Mouse (Mus musculus) cerebellum, adult 2 months (tissue): Measurements from ENCODE around the gene Mak. TPM values are rescaled to one million over a fixed set of nuclear protein-coding genes. Genes with fewer than 3 reads are reported as not detected.

Source experiments
- DNase-seq, 2 experiments: peaks; one replicate each; pipeline ENCODE4 v3.0.0; 2021
- H3K27ac ChIP-seq: fragments of 200-500 bp; 2 replicates; pipeline ENCODE4 v1.5.1; 2012; ENCODE audit warnings: low read length, control low read depth, inconsistent platforms; ENCODE audit not compliant: insufficient read depth
- H3K27me3 ChIP-seq: fragments of 200-500 bp; 2 replicates; pipeline ENCODE4 v1.6.1; 2012; ENCODE audit warnings: inconsistent platforms, mild to moderate bottlenecking, low read length, moderate library complexity; ENCODE audit not compliant: control insufficient read depth, insufficient read depth
- H3K4me1 ChIP-seq: fragments of 200-500 bp; 2 replicates; pipeline ENCODE4 v1.6.1; 2011; ENCODE audit warnings: low read length; ENCODE audit not compliant: control insufficient read depth, insufficient read depth
- H3K4me3 ChIP-seq: fragments of 200-500 bp; replicated peaks from 2 replicates; pipeline ENCODE3; 2011; ENCODE audit warnings: mild to moderate bottlenecking, low read depth, low read length, control low read depth; ENCODE audit not compliant: insufficient read depth
- CTCF ChIP-seq: fragments of 200-500 bp; IDR thresholded peaks from 2 replicates; pipeline ENCODE4 v1.5.1; 2011; ENCODE audit warnings: low read depth, mild to moderate bottlenecking, control low read depth, low read length, moderate library complexity, borderline replicate concordance; ENCODE audit not compliant: insufficient read depth
- POLR2A ChIP-seq: fragments of 200-500 bp; IDR thresholded peaks from 2 replicates; pipeline ENCODE4 v1.6.1; 2011; ENCODE audit warnings: low read length, control low read depth, borderline replicate concordance; ENCODE audit not compliant: insufficient read depth
- WGBS: fragments of 180-500 bp; shearing (Covaris S2); methylation state at CpG from one replicate; pipeline ENCODE4 v1.1.7; 2018; 5-methylcytosine and 5-hydroxymethylcytosine counted together
- polyA plus RNA-seq: library from polyadenylated mRNA; depleted of rRNA; stranded (reverse); fragments of >200 nt; gene quantifications from 2 replicates; pipeline ENCODE4 v1.2.3, GENCODE M21; 2012

The Mak gene
- polyA plus RNA-seq, 1 experiment, result 0.43 TPM

DNA sequence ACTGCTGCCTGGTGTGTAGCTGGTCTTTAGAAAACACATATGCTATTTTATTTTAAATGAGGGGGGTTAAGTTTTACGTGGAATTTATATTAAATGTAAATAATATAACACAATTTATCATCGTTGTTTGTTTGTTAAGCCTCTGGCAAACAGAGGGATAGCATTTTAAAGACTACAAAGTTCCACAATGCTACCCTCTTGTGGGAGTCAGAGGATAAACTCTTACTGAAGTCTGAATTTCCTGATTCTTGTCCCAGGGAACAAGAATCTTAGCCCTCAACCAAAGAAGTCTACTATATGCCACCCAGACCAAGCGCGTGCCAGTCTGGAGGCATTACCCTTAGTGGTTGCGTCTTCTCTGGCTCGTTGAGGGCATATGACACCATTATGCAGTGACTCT is 32.2 kb downstream of the Mak start:
- Histone ChIP-seq H3K27me3 (no peaks in the 10 kb centered on the region), H3K27ac (no peak overlapping the region), H3K4me3 (no peak overlapping the region), H3K4me1 (no peaks in the 10 kb centered on the region)
- WGBS, result 84% methylated on average over 6 of the region's 6 CpGs
- TF ChIP-seq POLR2A, result no peak
- no peak for TF ChIP-seq CTCF
- DNase-seq, result no peak

DNA sequence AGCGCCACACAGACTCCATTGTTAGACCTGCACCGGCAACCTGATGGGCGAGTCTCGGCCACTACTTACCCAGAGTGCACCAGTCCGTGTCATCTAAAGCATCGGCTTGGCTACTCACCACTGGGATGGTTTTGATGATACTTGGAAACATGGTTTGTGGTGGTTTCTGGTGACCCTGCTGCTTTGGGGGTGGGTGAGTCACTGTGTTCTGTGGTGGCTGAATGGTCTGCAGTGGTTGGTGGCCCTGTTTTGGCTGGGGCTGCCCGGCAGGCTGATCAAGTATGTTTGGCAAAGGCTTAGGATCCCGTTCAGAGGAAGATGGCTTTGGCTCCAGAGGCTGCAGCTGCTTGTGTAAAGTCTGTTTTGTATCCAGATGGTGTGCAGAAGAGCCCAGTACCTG is 33.6 kb downstream of the Mak start:
- WGBS, result 74% methylated on average over 8 of the region's 8 CpGs
- Histone ChIP-seq H3K27me3 (no peaks in the 10 kb centered on the region), H3K4me3 (no peak overlapping the region), H3K4me1 (no peaks in the 10 kb centered on the region), H3K27ac (no peak overlapping the region)
- TF ChIP-seq POLR2A (no peak), CTCF (no peak)
- no peak for DNase-seq

DNA sequence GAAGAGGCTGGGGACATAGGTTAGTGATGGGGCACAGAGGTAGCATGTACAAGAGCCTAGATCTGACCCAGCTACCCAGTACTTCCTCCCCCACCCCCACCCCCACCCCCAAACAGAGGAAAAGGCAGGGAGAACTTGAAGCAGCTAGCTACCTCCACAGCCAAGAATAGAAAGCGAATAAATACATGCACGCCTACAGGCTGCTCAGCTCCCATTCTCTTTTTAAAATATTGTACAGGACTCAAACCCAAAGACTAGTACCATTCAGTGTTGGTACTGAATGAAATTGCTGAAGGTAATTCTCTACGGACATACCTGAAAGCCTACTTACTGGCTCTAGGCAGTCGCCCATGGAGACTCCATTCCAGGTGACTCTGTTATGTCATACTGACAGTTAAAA is 37.0 kb downstream of the Mak start:
- Histone ChIP-seq H3K4me1 (no peaks in the 10 kb centered on the region), H3K27me3 (no peaks in the 10 kb centered on the region), H3K4me3 (no peak overlapping the region), H3K27ac (no peak overlapping the region)
- no peak for TF ChIP-seq POLR2A
- TF ChIP-seq CTCF, result no peak
- 96% methylated on average over 4 of the region's 4 CpGs for WGBS
- DNase-seq, result no peak

DNA sequence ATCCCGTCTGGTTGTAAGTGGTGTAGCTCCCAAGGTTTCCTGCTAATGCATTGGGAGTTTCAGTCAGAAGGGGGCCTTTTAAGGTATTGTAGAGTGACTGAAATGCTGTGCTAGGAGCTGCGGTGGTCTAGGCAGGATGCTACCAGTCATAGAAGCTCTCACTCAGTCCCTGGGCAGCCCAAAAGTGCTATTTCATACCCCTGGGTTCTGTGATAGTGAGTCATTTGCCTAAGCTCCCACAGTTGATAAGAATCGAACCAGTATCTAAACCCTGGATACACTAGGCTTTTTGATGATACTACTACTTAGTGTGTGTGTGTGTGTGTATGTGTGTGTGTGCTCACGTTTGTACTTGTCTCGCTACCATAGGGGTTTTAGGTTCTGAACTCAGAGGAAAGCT is 49.4 kb downstream of the Mak start:
- Histone ChIP-seq H3K4me1 (no peaks in the 10 kb centered on the region), H3K27ac (no peak overlapping the region), H3K4me3 (no peak overlapping the region), H3K27me3 (no peaks in the 10 kb centered on the region)
- WGBS, result 75% methylated on average over 5 of the region's 5 CpGs
- TF ChIP-seq CTCF, result no peak
- TF ChIP-seq POLR2A, result no peak
- no peak for DNase-seq

DNA sequence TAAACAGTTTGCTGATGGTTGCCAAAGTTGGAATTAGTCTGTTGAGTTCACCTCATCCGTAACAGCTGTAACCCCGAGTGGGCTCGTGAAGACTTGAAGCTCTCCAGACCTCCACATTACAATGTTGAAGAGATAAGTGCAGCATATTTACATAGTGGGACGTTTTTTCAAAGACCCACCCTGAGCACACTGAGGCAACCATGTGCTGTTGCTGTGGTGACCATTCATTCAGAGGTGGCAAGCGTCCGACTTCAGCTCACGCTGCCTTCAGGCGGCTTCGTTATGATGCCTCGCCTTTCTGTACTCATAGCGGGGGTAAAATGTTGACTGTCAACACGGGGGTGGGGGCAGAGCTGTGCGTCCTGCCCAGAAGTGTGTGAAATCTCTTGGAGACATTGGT is 57.4 kb downstream of the Mak start:
- Histone ChIP-seq H3K27me3 (no peaks in the 10 kb centered on the region), H3K27ac (no peak overlapping the region), H3K4me3 (no peak overlapping the region), H3K4me1 (peaks cover 4% of the 10 kb centered on the region)
- 72% methylated on average over 13 of the region's 13 CpGs for WGBS
- TF ChIP-seq CTCF, result no peak
- no peak for TF ChIP-seq POLR2A
- DNase-seq, result no peak

DNA sequence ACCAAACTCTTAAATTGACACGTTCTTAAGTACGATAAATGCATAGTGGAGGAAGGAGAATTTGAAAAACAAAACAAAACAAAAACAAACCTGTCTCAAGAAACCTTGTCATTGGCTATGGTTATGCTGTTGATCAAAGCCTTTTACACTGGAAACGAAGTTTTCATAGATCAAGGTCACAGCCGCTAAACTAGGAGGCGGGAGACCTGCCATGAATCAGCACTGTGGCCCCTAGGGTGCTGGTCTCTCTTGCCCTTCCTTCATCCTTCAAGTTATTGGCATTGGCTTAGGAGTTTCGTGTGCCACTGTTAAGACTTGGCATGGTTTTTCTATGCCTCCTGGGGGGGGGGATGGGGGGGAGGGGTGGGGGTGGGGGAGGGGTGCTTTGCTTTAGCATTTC is 57.9 kb downstream of the Mak start:
- TF ChIP-seq POLR2A, result no peak
- no peak for TF ChIP-seq CTCF
- no peak overlapping the region for H3K27ac ChIP-seq

DNA sequence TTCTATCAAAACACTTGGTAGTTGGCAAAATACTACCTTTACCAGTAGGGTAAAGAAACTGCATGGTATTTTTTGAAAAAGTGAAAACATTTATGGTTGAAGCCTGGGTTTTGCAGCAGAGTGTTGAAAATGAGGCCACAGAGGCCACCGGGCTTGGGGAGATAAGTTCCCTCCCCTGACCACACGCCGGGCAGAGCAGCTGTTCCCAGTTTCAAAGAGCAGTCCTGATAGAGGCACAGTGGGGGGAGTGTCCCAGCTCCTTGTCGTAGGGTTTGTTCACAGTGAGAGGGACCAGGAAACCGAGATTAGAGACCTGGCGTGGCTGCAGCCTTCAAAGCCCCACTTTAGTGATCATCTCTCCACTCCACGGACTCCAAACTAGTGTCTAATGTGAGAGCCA is 59.0 kb downstream of the Mak start:
- TF ChIP-seq POLR2A (no peak), CTCF (no peak)
- Histone ChIP-seq H3K27ac (no peak overlapping the region), H3K27me3 (no peaks in the 10 kb centered on the region), H3K4me1 (peaks cover 7% of the 10 kb centered on the region), H3K4me3 (no peak overlapping the region)
- no peak for DNase-seq
- 56% methylated on average over 7 of the region's 7 CpGs for WGBS

More for the DNA sequence above, 57.9 kb downstream of the Mak start:
- no peaks in the 10 kb centered on the region for H3K27me3 ChIP-seq
- peaks cover 7% of the 10 kb centered on the region for H3K4me1 ChIP-seq
- H3K4me3 ChIP-seq, result no peak overlapping the region
- no peak for DNase-seq
- WGBS, result 82% methylated on average over 6 of the region's 6 CpGs

DNA sequence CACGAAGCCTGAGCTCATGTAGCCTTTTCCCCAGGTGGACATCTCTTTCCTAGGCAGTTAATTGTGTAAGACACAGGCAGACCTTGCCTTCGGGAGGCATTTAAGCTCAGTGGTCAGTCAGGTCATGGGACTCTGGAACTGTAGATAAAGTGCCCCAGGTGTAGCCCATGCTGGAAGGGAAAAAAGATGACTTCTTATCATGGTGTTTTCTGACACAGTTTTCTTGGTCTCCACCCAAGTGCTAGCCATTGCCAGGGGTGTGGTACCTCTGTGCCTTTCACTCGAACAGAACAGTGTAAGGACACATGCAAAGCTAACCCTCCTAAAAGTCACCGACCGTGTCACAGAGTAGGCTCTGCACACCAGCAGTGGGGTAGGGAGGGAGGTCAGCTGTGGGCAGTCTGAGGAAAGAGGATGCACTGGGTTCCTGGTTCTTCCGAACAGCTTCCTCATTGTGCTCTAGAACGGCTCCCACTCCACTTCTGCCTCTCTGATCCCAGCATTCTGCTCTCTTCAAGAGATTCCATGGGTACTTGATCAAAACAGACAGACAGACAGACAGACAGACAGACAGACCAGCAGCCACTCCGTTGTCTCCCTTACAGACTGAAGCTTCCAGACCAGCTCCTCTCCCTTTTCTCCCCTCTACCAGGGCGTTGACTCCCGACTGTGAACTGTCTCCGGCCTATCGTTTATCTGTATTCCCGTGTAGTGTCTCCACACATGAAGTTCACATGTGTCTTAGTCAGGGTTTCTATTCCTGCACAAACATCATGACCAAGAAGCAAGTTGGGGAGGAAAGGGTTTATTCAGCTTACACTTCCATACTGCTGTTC is 60.5 kb downstream of the Mak start:
- no peak overlapping the region for H3K27ac ChIP-seq
- no peak for DNase-seq
- no peak overlapping the region for H3K4me3 ChIP-seq
- WGBS, result 90% methylated on average over 13 of the region's 13 CpGs
- TF ChIP-seq POLR2A, result no peak
- TF ChIP-seq CTCF, result no peak
- peaks cover 10% of the 10 kb centered on the region for H3K4me1 ChIP-seq
- no peaks in the 10 kb centered on the region for H3K27me3 ChIP-seq
